Mouse (Mus musculus) natural killer cell, adult 2 months (primary cell): Measurements from ENCODE around the gene Map4k5.

Experiments used
- DNase-seq, 2 experiments: peaks; one replicate each; pipeline ENCODE4 v3.0.0; 2022; ENCODE audit warnings: low spot score in 2 of 2

Gene Map4k5

DNA sequence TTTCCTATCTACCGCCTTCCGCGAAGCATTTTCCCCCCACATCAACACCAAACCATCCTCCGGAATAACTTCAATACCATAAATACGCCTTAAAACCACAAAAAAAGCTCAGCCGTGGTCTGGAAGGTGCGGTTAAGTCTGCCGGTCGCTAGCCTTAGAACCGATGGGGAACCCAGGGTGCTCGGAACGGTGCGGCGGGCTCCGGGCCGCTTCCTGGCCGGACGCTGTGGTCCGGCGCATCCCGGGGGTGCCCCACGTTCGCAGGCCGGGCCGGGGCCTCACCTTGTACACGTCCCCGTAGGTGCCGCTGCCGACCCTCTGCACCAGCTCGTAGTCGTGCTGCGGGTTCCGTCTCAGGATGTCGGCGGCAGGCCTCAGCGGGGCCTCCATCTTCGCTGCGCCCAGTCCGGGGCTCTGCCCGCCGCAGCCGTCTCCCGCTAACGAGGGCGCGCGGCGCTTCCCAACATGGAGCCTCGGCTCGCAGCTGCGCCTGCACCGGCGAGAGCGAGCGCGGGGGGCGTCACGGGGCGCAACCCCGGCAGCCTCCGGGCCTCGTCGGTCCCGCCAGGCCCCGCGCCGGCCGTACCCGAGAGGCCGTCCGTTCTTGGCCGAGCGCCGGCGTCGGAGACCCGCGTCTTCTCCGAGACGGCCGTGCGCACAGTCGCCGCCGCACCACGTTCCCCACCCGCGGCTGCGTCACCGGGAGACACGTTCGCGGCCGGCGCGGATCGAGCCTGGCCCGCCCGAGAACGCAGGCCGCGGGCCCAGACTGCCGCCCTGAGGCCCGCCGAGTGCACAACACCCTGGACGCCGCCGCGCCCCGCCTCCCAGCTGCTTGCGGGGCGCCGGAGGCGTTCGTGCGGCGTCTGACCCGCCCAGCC, at the start of gene Map4k5, which contains the start of gene Atl1:
Gene Map4k5 (minus strand): TSS at position 830 of the 881 bp plus-strand sequence.
Gene Atl1 (plus strand): TSS at position 244 of the 881 bp plus-strand sequence.
- peak; percentile 66 to 80 for DNase-seq

DNA sequence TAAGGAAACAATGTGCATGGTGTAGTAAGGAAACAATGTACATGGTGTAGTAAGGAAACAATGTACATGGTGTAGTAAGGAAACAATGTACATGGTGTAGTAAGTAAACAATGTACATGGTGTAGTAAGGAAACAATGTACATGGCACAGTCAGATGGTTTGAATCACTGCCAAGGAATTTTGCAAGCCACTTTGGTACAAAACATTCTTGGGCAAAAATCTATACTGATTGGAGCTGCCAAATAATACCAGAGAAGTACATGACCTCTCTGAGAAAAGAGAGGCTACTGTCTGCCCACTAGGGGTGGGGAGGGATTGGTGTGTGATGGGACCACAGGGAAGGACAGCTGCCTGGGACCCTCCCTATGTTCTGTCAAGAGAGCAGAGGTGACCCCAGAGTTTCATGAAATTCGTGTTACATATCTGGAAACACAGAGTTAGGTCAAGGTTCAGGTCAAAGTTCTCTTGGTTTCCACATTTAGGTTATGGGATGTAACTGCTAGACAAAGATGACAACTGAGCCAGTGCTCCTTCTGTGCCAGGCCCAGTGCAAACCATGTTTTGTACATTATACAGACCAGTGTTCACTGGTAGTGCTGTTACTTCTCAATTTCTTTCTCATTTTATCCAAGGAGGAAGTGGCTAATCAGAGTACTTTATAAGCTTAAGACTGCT, 48.8 kb upstream of the Map4k5 start:
- no peak for DNase-seq

DNA sequence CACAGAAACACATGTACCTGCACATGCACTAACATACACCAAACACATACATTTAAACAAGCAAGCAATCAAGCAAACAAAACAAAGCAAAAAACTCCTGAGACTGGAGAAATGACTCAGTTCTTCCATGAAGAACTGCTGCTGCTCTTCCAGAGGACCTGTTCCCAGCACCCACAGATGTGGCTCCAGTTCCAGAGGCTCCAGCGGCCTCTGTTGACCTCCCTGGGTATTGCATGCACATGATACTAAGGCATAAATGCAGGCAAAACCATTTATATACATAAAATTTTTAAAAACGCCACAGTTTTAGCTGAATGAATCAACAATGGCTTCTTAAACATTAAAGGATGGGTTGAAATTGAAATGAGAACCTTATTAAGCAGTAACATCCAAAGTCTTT, 46.3 kb upstream of the Map4k5 start:
- peak in 1 of 2 experiments; percentile 7 for DNase-seq

DNA sequence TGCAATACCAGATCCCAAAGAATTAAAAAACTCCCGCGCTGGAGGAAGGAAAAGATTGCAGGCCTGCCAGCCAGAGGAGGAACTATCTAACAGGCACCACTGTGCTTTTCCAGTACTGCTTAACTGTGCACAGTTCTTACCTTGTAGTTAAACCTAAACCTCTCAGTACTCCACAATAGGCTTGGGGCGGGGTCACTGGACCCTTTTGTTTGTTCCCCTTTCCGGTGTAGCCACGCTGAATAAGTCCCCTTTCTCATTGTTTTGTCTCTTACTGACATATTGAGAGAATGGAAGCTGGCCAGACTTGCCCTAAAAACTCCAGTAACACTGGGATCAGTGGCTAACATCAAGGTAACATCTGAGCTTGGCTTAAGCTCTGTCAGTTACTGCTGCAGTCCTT, 44.7 kb upstream of the Map4k5 start:
- DNase-seq = no peak

DNA sequence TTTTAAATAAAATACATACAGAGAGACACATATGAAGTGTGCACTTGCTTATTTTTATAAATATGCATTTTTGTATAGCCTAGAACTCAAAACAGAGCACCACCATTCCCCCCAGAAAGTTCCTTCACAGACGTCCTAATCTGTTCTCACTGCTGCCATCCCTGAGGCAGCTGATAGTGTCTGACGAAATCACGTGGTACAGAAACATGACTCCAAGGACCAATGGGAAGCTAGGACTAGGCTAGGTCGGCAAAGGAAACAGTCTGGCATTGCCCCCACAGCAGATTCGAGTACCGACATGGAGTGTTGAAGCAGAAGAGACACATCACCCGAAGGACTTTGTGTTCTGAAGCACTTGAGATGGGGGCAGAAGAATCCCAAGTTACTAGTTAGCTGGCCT, 33.7 kb upstream of the Map4k5 start:
- DNase-seq = no peak

DNA sequence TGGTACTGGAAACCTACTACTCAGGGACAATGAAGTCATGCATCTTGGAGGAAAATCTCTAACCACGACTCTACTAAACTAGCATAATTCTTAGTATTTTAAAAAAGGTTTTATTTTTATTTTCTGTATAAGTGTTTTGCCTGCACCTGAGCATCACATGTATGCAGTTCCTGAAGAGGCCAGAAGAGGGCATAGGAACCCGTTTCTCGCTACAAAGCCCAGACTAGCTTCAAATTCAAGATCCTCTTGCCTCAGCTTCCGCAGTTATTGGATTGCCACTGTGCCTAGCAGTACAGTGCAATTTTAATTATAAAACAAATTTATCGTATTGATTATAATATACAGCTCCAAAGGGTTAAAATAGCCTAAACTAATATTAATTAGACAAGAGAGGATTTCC, 31.0 kb upstream of the Map4k5 start:
- DNase-seq = peak in 1 of 2 experiments; percentile 35

DNA sequence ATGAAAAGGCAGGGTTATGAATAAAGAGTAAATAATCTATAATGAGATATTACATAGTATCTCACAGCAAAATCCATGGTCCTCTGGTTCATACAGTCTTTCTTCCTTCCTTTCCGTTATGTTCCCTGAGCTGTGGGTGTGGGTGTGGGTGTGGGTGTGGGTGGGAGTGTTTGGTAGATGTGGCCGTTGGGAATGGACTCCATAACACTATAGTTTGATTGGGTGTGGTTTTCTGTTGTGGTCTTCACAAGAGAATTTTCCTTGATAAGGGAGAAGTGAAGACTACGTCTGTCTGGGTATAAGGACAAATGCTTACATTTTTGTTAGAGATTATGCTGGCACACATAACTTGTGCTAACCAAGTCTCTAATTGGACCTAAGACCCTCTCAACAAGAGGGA, 30.6 kb upstream of the Map4k5 start:
- no peak for DNase-seq

DNA sequence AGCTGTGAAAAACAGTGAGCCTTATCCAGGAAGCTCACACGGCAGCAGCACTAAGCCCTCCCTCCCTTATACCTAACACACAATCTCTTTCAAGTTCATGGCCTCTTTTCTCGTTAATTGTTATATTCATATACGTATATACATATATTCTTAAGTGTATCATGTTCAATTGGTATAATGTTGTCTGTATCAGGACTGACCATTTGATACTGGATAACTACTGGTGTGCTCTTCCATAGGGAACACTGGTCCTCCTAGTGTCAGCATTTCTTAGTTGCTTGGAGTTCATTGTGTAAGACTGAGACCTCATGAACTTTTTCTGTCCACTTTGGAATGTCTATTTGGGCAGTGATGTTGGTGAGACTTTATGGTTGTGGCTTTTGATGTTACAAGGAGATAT, 30.1 kb upstream of the Map4k5 start:
- no peak for DNase-seq

DNA sequence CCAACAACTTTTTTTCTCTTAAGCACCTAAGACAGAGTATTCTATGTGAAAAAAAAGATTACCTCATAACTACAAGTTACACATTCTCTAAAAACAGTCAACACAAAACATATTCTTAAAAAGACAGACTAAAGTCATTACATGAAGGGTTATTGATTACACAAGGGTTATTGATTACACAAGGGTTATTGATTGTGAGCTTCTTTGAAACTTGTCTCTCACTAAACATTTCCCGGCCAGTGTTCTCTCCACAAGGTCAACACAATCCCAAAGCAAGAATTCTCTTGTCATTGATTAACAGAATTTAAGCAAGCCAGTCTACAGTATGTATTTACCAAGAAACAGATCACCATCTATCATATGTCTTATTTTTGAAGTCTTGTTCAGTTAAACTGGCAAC, 29.1 kb upstream of the Map4k5 start:
- no peak for DNase-seq

DNA sequence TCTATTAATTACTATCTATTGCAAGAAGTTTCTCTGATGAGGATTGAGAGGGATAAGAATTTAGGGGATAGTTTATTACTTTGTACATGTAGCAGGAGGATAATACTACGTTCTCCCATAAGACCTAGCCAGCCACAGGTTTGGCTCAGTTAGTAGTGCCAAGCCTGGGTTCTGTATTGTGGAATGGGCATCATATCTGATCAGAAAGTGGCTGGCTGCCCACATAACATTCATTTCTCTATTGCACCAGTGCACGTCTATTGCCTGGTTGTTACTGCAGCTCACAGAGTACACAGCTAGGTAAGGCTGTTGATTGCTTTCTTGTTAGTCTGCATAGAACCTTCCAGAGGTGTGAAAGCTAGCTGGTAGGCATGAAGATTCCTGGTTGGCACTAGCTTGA, 24.9 kb upstream of the Map4k5 start:
- DNase-seq = no peak

DNA sequence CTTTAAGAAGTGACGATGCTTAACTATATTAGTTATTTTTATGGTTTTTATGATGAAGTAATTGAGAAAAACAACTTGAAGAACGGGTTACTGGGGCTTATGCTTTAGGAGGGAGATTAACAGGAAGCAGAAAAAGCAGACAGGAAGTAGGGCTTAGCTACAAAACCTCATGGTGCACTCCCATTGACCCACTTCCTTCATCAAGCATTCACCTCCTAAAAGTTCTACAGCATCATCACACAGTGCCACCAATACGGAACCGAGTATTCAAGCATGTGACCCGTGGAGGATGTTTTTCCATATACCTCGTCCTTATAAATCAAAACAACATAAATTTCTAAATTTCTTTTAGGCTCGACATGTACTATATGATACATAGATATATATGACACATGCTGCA, 19.7 kb upstream of the Map4k5 start:
- no peak for DNase-seq

DNA sequence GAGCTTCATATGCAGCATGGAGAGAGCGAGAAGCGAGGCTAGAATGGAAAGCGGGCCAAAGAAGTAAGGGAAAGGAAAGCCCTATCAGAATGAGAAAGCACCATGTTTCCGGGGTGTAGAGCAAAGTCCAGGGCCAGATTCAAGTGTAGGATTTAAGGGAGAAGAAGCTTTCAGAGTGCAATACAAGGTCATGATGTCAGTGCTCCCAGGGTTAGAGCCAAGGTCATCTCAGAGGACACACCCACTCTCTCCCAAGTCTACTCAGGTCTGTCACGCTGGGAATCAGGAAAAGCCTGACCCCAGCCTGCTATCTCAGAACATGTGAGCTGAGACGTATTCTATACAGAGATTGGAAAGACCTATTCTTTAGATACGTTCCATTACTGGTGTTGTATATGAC, 18.9 kb upstream of the Map4k5 start:
- DNase-seq = no peak

DNA sequence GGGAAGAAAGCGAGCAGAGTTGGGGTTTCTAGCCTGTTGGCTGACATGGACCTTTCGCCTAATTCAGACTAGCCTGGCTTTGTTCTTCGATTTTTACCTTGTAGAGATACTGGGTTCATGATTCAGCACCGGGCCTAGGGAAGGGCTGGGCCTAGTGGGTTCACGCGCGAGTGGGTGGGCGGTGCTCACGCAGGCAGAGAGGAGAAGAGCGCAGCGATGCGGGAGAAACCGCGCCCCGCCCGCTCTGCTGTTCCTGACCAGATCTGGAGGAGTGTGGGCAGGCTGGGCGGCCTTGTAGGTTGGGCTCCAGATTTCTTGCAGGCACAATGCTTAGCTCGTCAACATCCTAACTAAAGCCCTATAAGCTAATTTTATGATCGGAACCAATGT, 15.5 kb upstream of the Map4k5 start:
- DNase-seq = no peak

DNA sequence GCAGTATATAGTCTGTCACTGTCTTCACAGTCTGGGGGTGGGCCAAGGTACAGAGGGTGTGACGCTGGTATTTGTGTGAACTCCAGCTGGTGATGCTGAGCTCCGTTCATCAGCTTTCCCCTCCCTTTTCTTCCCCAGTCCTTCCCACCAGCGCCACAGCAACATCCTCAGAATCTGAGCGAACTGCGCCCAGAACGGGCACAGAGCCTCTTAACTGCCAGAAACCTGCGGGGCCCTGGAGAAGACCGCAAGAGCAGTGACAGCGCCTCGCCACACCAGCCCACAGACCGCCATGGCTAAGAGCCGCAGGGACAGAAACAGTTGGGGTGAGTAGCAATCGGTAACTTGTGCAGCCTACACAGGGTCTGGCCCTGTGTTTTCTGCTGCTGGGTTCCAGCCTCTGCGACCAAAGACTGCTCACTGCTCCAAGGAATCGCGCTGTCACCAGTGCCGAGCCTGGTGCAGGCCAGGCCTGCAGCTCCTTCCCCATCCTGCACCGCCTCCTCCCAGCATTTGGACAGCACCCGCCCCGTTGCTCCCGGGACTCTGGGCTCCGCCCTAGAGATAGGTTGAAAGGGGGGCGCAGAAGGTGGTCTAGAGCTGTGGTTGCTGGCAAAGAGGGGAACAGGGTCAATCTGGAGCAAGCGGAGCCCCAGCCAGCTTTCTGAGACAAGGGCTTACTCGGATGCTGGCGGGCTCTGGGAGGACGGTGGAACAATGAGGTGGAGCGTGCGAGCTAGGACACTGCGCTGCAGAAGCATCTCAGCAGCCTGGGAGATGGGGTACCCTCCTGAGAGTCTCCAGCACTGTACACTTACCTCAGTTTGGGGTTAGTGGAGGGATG, 14.9 kb upstream of the Map4k5 start:
- DNase-seq = no peak

DNA sequence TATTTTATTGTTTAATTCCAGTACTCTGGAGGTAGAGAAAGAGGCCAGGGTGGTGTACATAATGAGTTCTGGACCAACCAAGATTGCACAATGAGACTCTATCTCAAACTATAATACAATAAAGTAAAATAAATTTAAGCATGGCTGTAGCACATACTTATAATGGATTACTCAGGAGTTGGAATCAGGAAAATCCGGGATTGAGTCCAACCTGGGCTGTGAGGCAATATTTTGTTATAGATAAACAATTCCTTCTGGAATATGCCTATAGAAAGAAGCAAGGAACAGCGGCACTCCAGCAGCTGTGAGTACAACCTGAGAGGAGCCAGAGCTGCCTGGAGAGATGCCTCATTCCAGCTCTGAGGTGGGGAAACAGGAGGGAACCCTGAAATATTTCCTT, 12.0 kb upstream of the Map4k5 start:
- DNase-seq = no peak

DNA sequence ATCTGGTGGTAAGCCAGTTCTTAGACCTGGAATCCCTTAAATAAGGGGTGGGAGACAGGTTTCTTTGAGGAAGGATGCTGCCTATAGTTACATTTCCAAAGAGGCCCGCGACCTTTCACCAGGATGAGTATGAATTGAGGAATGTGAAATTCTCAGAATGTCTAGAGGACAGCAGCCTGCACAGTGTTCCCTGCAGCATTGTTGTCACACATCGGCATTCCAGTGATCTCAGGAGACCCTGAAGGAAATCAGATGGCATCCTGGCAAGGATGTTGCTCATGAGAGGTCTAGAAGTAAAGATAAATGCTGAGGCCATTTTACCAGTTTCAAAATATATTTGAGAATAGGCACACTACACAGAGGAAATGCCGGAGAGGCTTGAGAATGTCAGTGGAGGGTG, 5.1 kb upstream of the Map4k5 start:
- no peak for DNase-seq

DNA sequence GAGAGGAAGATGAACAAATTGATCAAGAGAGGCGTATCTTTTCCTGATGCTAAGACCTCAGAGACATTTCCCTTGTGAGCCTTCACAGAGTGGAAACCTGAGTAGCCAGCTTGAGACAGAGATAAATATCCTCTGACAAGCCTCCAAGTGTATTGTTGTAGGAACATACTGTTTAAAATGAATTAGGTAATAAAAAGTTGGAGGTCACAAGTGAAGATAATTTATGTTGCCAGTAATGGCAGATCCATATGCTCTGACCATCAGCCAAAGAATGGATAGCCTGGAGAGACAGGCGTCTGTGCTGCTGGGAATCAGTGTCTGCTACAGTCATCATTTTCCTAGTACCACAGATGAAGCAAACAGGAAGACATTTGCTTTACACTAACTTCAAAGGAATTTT, 2.0 kb upstream of the Map4k5 start:
- no peak for DNase-seq

DNA sequence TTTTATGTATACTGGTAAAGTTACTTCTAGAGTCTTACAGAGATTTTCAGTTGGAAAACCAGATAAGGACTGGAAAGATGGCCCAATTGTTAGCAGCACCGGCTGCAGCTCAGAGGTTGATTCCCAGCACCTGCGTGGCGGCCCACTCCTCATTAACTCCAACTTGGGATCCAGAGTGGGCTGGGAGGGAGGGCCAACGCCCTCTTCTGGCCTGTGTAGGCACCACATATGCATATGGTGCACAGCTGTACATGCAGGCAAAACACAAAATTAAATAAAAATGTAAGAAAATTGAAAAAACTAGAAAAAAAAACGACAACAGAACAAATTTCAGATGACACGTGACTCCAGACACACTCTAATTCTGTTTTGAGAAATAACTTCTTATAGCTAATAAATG, 927 bp upstream of the Map4k5 start:
- no peak for DNase-seq

DNA sequence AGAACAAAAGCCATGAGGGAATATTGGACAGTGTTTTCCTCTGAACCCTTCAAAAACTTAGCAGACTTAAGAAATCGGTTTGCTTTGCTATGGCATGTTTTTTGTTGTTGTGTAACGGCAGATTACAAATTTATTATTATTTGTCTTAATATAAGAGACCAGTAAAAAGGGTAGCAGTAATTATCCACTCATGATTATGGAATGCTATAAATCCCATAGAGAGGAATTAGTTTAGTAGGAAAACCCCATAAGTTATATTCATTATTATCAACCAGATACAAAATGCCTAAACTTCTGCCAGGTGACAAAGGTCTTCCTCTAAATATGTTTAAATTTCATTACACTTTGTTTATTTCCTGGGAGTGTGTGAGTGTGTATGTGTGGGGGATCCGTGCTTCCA, 1.3 kb downstream of the Map4k5 start:
- DNase-seq = no peak

DNA sequence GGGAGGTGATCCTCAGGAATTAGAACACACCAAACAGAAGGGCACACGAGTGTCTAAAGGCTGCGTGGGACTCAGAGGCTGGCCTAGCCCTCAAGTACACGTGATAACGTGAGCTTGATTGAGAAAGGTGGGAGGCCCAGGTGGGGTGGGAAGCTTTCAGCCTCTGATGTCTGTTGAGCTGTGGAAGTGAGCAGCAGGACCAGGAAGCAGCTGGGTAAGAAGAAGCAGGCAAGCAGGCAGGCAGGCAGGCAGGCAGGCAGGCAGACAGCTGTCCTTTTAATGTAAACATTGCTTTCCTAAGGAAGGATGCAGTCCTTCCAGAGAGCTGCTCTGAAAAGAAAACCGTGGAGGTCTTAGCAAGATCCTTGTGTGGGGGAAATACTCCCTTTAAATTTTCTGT, 2.5 kb downstream of the Map4k5 start:
- no peak for DNase-seq

DNA sequence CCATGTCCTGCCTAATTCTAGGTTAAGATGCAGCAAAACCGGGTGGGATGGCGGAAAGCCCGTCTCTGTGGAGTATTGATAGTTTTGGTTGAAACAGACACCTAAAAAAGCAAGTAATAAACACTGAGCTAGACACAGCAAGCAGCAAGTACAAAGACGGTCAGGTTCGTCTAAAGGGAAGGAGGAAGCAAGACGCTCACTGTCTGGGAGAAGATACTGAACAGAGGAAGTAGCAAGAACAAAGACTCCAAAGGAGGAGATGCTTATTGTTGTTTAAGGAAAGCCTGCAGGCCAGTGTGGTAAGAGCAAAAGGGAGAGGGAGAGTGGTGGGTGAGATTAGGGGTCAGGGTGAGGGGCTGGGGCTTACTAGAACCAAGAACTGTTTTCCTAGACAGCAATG, 2.9 kb downstream of the Map4k5 start:
- DNase-seq = no peak

DNA sequence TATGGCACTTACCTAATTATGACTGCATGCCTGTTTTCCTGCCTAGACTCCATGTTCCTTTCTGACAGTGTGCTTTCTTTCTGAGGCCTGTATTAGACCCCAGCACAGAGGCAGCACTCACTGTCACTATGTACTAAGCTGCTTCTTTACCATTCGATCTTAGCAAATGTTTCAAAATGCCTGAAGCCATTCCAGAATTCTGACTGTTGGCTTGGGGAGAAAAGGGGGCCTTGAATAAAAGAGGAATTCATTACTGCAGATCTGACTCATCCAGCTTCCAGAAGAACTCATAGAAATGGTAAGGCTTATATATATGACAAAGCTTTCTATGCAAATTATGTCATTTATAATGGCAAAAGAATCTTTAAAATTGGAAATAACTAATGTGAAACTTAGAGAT, 4.7 kb downstream of the Map4k5 start:
- DNase-seq = no peak
